Mouse (Mus musculus) forebrain, embryonic 11.5 days (tissue): ENCODE measurements around the gene Mlana. TPM values are rescaled to one million over a fixed set of nuclear protein-coding genes. Genes with fewer than 3 reads are reported as not detected.

ENCODE experiments used
- ATAC-seq: fragments of 200-750 bp; cut with Nextera tagmentation; replicated peaks from 2 replicates; pipeline ENCODE4 v1.8.0; 2017; ENCODE audit warnings: moderate TSS enrichment; ENCODE audit not compliant: low FRiP score
- DNase-seq: peaks from one replicate; pipeline ENCODE4 v3.0.0-alpha.2; 2017; ENCODE audit warnings: low spot score
- H3K27ac ChIP-seq: fragments of 300-500 bp; sonication (generic); 2 replicates; pipeline ENCODE4 v1.5.1; 2014; ENCODE audit warnings: low read depth, low read length
- H3K27me3 ChIP-seq: fragments of 300-500 bp; sonication (generic); 2 replicates; pipeline ENCODE4 v1.6.1; 2014; ENCODE audit warnings: mild to moderate bottlenecking, low read length, mixed read lengths; ENCODE audit not compliant: control insufficient read depth, insufficient read depth
- H3K36me3 ChIP-seq: fragments of 300-500 bp; sonication (generic); 2 replicates; pipeline ENCODE4 v1.6.1; 2014; ENCODE audit warnings: mild to moderate bottlenecking, low read length, moderate library complexity, mixed read lengths; ENCODE audit not compliant: control insufficient read depth, insufficient read depth
- H3K4me1 ChIP-seq: fragments of 300-500 bp; sonication (generic); replicated peaks from 2 replicates; pipeline ENCODE4 v1.6.1; 2014; ENCODE audit warnings: low read length, mixed read lengths; ENCODE audit not compliant: control insufficient read depth, insufficient read depth
- H3K4me2 ChIP-seq: fragments of 300-500 bp; sonication (generic); 2 replicates; pipeline ENCODE4 v1.6.1; 2014; ENCODE audit warnings: low read depth, mild to moderate bottlenecking, low read length, moderate library complexity, mixed read lengths; ENCODE audit not compliant: severe bottlenecking
- H3K4me3 ChIP-seq: fragments of 300-500 bp; sonication (generic); 2 replicates; pipeline ENCODE4 v1.5.1; 2014; ENCODE audit warnings: low read depth, low read length
- H3K9ac ChIP-seq: fragments of 300-500 bp; sonication (generic); 2 replicates; pipeline ENCODE4 v1.6.1; 2014; ENCODE audit warnings: low read length
- H3K9me3 ChIP-seq: fragments of 300-500 bp; sonication (generic); 2 replicates; pipeline ENCODE4 v1.6.1; 2016; ENCODE audit warnings: low read length, mixed read lengths; ENCODE audit not compliant: control insufficient read depth
- WGBS: fragments of 180-500 bp; shearing (Covaris S2); extraction: QIAGEN DNeasy Blood & Tissue Kit; methylation state at CpG from one replicate; pipeline ENCODE4 v1.1.7; 2014; 5-methylcytosine and 5-hydroxymethylcytosine counted together
- polyA plus RNA-seq: library from polyadenylated mRNA; unstranded; fragments of >200 nt; fragmentation: Nextera tagmentation; extraction: Ambion mirVana; gene quantifications from 2 replicates; pipeline ENCODE4 v1.2.1, GENCODE M21; 2014

Mlana gene
- polyA plus RNA-seq, 1 experiment from 2014 or later = 0.36 TPM

GRCm38 (mm10) chr19:29743531-29743930 lies 45.9 kb downstream of the Mlana start:
- no peaks in the 10 kb centered on the region for H3K4me1 ChIP-seq
- 95% methylated on average over 5 of the region's 5 CpGs for WGBS
- no peak overlapping the region for H3K27ac ChIP-seq
- H3K4me3 ChIP-seq = no peak overlapping the region
- no peak overlapping the region for H3K9ac ChIP-seq
- no peak for DNase-seq
- H3K4me2 ChIP-seq = no peak overlapping the region
- ATAC-seq = no peak
- H3K27me3 ChIP-seq = no peaks in the 10 kb centered on the region
- H3K9me3 ChIP-seq = no peaks in the 10 kb centered on the region
- no peaks in the 10 kb centered on the region for H3K36me3 ChIP-seq

- WGBS = 95% methylated on average over 3 of the region's 3 CpGs
These were observed 53.4 kb downstream of the Mlana start for GRCm38 (mm10) chr19:29750994-29751393.

GRCm38 (mm10) chr19:29753939-29754338 lies 56.3 kb downstream of the Mlana start:
- Histone ChIP-seq H3K36me3 (no peaks in the 10 kb centered on the region), H3K9ac (no peak overlapping the region), H3K27me3 (no peaks in the 10 kb centered on the region), H3K9me3 (no peaks in the 10 kb centered on the region), H3K4me2 (no peak overlapping the region), H3K4me1 (no peaks in the 10 kb centered on the region), H3K4me3 (no peak overlapping the region), H3K27ac (no peak overlapping the region)
- WGBS = 86% methylated on average over 2 of the region's 2 CpGs
- DNase-seq = no peak
- no peak for ATAC-seq

More at GRCm38 (mm10) chr19:29750994-29751393, 53.4 kb downstream of the Mlana start:
- H3K4me3 ChIP-seq = no peak overlapping the region
- H3K9me3 ChIP-seq = no peaks in the 10 kb centered on the region
- DNase-seq = no peak
- H3K4me1 ChIP-seq = no peaks in the 10 kb centered on the region
- no peaks in the 10 kb centered on the region for H3K27me3 ChIP-seq
- no peak overlapping the region for H3K9ac ChIP-seq
- no peak overlapping the region for H3K4me2 ChIP-seq
- no peak overlapping the region for H3K27ac ChIP-seq
- no peak for ATAC-seq
- no peaks in the 10 kb centered on the region for H3K36me3 ChIP-seq

Other genes starting within 250 kb of the Mlana start
- gene Ric1, start 175.5 kb upstream of the Mlana start, polyA plus RNA-seq = 11.8 and 13.5 TPM in 2 replicates
- gene Ermp1, start 49.4 kb upstream of the Mlana start, polyA plus RNA-seq = 12.2 and 13.5 TPM in 2 replicates
- 7.3 and 8.1 TPM in 2 replicates for gene 9930021J03Rik, start 108.2 kb downstream of the Mlana start, polyA plus RNA-seq
- gene Ranbp6, start 115.2 kb downstream of the Mlana start, polyA plus RNA-seq = 29.0 and 32.9 TPM in 2 replicates
- gene Il33, start 227.3 kb downstream of the Mlana start, polyA plus RNA-seq = 0.40 and 0.53 TPM in 2 replicates